Mouse (Mus musculus): ENCODE measurements around the gene Gpam.
"Not testable (repeated sequence)": the region's sequence is repeated elsewhere in the genome, so short reads cannot be mapped to it uniquely, and the experiment has no call there.

Gpam gene

GRCm38 (mm10) chr19:55127072-55127718 is at the start of gene Gpam:
Gpam (minus strand) TSS chr19:55127238.
- in situ Hi-C loops (cut with MboI; ENCODE audit: low pct_unique_long_range_greater_than_20kb in 1 of 2, low sequenced_read_pairs in 2 of 2, unreplicated experiment in 1 of 2) = no loop called here

GRCm38 (mm10) chr19:55171585-55171984 is 44.5 kb upstream of the Gpam start:
- in situ Hi-C loops (cut with MboI; ENCODE audit: low pct_unique_long_range_greater_than_20kb in 1 of 2, low sequenced_read_pairs in 2 of 2, unreplicated experiment in 1 of 2) = no loop called here

- in situ Hi-C loops (cut with MboI; ENCODE audit: low pct_unique_long_range_greater_than_20kb in 1 of 2, low sequenced_read_pairs in 2 of 2, unreplicated experiment in 1 of 2) = no loop called here
Measured at GRCm38 (mm10) chr19:55170399-55170798, 43.4 kb upstream of the Gpam start.

GRCm38 (mm10) chr19:55169236-55169729 is 42.2 kb upstream of the Gpam start:
- in situ Hi-C loops (cut with MboI; ENCODE audit: low pct_unique_long_range_greater_than_20kb in 1 of 2, low sequenced_read_pairs in 2 of 2, unreplicated experiment in 1 of 2) = not testable (repeated sequence)

- in situ Hi-C loops (cut with MboI; ENCODE audit: low pct_unique_long_range_greater_than_20kb in 1 of 2, low sequenced_read_pairs in 2 of 2, unreplicated experiment in 1 of 2) = no loop called here
Measured at GRCm38 (mm10) chr19:55168360-55168759, 41.3 kb upstream of the Gpam start.

- in situ Hi-C loops (cut with MboI; ENCODE audit: low pct_unique_long_range_greater_than_20kb in 1 of 2, low sequenced_read_pairs in 2 of 2, unreplicated experiment in 1 of 2) = no loop called here
Measured at GRCm38 (mm10) chr19:55167741-55168140, 40.7 kb upstream of the Gpam start.

GRCm38 (mm10) chr19:55166741-55167140 is 39.7 kb upstream of the Gpam start:
- in situ Hi-C loops (cut with MboI; ENCODE audit: low pct_unique_long_range_greater_than_20kb in 1 of 2, low sequenced_read_pairs in 2 of 2, unreplicated experiment in 1 of 2) = no loop called here

- in situ Hi-C loops (cut with MboI; ENCODE audit: low pct_unique_long_range_greater_than_20kb in 1 of 2, low sequenced_read_pairs in 2 of 2, unreplicated experiment in 1 of 2) = no loop called here
Measured at GRCm38 (mm10) chr19:55165954-55166353, 38.9 kb upstream of the Gpam start.

- in situ Hi-C loops (cut with MboI; ENCODE audit: low pct_unique_long_range_greater_than_20kb in 1 of 2, low sequenced_read_pairs in 2 of 2, unreplicated experiment in 1 of 2) = no loop called here
Measured at GRCm38 (mm10) chr19:55165183-55165865, 38.3 kb upstream of the Gpam start.

DNA sequence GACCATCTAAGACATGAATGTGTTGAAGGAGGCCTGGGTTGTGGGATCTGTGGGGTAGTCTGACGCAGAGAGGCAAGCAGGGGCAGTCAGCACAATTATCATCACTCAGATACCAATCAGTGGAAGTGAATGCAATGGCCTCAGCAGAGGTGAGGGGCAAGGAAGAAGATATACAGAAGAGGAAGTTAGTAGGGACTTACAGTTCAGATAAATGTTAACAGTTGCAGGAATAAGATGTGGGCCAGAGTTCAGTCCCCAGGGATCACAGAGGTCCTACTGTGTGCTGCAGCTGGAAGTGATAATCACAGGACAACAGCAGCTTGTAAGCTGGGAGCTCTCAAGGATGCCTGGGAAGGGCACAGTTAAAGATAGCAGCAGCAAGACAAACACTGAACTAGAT is 37.1 kb upstream of the Gpam start:
- in situ Hi-C loops (cut with MboI; ENCODE audit: low pct_unique_long_range_greater_than_20kb in 1 of 2, low sequenced_read_pairs in 2 of 2, unreplicated experiment in 1 of 2) = no loop called here

DNA sequence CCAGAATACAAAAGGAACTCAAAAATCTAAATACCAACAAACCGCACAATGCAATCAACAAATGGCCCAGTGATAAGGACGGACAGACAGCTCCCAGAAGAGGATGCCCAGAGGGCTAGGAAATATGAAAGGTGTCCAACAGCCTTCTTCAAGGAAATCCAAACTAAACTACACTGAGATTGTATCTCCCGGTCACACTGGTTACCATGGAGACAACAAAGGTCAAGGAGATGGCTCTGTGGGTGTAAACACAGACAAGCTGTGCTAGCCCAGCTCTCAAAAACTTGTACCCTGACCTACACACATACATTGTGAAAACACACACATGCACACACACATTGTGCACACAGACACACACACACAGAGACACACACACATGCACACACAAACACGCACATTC is 35.2 kb upstream of the Gpam start:
- in situ Hi-C loops (cut with MboI; ENCODE audit: low pct_unique_long_range_greater_than_20kb in 1 of 2, low sequenced_read_pairs in 2 of 2, unreplicated experiment in 1 of 2) = no loop called here

DNA sequence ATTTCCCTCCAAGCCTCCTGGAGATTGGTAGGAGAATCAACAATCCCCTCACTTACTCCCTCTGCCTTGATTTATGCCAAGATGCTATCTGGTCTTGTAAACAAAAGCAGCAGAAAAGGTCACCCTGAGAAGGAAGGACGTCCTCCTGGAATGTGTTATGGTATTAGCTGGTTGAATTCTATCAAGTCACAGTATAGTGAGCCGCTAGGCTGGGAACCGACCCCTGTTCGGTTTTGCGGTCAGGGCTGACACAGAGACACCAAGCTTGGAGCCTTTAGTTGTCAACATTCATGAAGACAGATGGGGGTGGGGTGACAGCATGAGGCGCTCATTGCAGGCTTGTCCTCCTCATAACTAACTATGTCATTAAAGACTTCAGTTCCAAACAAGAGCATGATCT is 32.8 kb upstream of the Gpam start:
- in situ Hi-C loops (cut with MboI; ENCODE audit: low pct_unique_long_range_greater_than_20kb in 1 of 2, low sequenced_read_pairs in 2 of 2, unreplicated experiment in 1 of 2) = no loop called here

DNA sequence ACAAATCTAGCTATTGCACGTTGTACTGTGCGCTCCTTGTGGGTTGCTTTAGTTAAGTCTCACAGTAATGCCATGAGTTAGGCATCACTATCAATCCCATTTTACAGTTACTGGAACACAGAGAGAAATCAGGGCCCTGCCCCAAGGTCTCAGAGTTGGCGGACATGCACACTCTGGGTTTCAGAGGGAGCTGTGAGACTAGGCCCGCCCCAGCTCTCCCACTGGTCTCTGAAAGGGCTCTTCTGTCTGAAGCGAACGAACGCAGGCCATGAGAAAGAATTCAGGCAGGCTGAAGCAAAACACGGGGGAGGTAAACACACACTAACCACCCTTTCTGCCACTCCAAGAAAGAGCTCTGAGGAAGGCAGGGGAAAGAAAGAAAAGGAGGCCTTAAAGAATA is 31.6 kb upstream of the Gpam start:
- in situ Hi-C loops (cut with MboI; ENCODE audit: low pct_unique_long_range_greater_than_20kb in 1 of 2, low sequenced_read_pairs in 2 of 2, unreplicated experiment in 1 of 2) = no loop called here

- in situ Hi-C loops (cut with MboI; ENCODE audit: low pct_unique_long_range_greater_than_20kb in 1 of 2, low sequenced_read_pairs in 2 of 2, unreplicated experiment in 1 of 2) = no loop called here
Measured at GRCm38 (mm10) chr19:55157029-55157428, 30.0 kb upstream of the Gpam start.

GRCm38 (mm10) chr19:55152983-55153382 is 25.9 kb upstream of the Gpam start:
- in situ Hi-C loops (cut with MboI; ENCODE audit: low pct_unique_long_range_greater_than_20kb in 1 of 2, low sequenced_read_pairs in 2 of 2, unreplicated experiment in 1 of 2) = no loop called here

DNA sequence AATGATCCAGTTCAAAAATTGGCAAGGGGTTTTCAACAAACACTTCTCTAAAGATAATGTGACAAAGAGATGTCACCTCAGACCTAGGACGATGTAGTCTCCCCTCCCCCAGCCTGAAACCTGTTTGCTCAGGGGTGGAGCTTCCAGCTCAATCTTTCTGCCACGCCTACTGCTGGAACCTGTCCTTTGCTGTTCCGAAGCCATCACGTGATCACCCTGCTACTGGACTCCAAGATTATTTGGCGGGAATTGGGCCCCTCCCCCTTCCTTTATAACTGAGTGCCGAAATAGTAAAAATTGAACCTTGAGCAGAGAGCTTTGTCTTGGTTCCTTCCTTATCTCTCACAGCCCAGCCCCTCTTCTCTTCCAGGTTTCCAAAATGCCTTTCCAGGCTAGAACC is 25.2 kb upstream of the Gpam start:
- in situ Hi-C loops (cut with MboI; ENCODE audit: low pct_unique_long_range_greater_than_20kb in 1 of 2, low sequenced_read_pairs in 2 of 2, unreplicated experiment in 1 of 2) = not testable (repeated sequence)

GRCm38 (mm10) chr19:55149646-55150045 is 22.6 kb upstream of the Gpam start:
- in situ Hi-C loops (cut with MboI; ENCODE audit: low pct_unique_long_range_greater_than_20kb in 1 of 2, low sequenced_read_pairs in 2 of 2, unreplicated experiment in 1 of 2) = no loop called here

DNA sequence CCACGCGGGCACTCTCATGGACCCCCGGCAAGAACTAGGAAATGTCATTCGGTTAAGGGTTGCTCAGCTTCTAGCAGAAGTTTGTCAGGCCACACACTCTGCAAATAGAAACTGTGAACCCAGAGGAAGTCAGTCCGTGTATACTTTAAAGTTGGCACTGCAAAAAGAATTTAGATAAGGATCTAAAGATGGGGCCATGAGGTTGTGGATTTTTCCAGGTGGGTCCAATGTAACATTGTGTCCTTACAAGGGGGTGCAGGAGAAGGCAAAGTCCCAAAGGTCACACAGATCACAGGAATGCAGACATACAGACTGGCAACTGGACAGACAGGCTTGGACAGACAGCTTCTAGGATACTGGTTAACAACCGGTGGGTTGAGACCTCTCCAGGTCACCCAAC is 21.1 kb upstream of the Gpam start:
- in situ Hi-C loops (cut with MboI; ENCODE audit: low pct_unique_long_range_greater_than_20kb in 1 of 2, low sequenced_read_pairs in 2 of 2, unreplicated experiment in 1 of 2) = no loop called here

- in situ Hi-C loops (cut with MboI; ENCODE audit: low pct_unique_long_range_greater_than_20kb in 1 of 2, low sequenced_read_pairs in 2 of 2, unreplicated experiment in 1 of 2) = no loop called here
Measured at GRCm38 (mm10) chr19:55147568-55147967, 20.5 kb upstream of the Gpam start.

DNA sequence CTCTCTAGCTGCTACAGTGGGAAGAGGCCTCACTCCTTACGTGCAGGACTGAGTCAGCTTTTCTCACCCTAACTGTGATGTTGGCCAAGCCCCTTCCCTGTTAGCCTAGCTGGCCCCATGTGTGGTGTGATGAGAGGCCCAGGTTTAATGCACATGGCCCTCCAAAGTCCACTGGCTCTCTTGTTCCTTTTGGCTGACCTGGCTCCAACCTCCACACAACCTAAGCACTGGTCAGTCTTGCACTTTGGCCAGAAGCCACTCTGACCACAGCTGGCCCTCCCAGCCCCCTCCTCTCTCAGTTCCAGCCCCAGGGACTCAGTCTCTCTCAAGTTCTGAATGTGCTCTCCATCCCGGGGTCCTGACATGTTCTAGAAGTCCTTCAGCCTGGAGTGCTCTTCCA is 18.1 kb upstream of the Gpam start:
- in situ Hi-C loops (cut with MboI; ENCODE audit: low pct_unique_long_range_greater_than_20kb in 1 of 2, low sequenced_read_pairs in 2 of 2, unreplicated experiment in 1 of 2) = no loop called here
